Mouse (Mus musculus): ENCODE measurements around the gene Olfr988.
"Not testable (repeated sequence)": the region's sequence is repeated elsewhere in the genome, so short reads cannot be mapped to it uniquely, and the experiment has no call there.

The Olfr988 gene

DNA sequence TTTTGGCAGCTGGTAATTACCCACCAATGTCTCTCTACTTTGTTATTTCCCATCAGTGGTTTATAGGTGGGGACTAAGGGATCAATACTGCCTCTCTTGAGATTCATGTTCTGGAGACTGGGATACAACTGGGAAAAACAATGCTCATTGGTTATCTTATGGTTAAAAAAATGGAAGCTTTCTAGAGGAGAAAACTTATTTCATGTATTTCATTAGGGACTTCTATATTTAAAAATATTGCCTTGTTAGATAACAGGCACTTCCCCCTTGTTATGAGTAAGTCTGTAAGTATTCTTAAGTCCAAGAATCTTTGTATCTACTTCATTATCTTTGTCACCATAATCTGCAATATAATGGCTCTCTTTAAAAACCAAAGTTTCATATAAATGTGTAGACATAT, at the start of gene Olfr988:
Gene Olfr988, minus strand, starts transcription at position 101 of the 400 bp plus-strand sequence.
- DNase-seq (ENCODE audit: low spot score) = not testable (repeated sequence)

DNA sequence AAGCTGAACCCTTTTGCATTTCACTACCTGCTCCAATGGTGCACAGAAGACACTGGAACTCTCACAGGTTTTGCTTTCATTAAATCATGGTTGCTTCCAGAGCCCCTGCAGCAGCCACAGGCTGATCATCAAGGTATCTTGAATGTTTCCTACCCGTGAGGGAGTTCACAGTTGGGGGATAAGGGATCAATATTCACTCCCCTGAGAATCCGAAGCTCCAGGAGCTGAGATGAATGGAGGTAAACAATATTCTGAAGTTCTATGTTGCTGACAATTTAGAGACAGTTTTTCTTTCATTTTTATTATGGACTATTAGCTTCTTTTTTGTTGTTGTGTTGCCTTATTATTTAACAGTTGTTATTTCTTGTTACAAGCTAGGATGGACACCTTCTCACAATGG, 46.3 kb upstream of the Olfr988 start, which contains the start of gene Olfr992:
Gene Olfr992, minus strand, starts transcription at position 101 of the 400 bp plus-strand sequence.
- no peak for DNase-seq (ENCODE audit: low spot score)

DNA sequence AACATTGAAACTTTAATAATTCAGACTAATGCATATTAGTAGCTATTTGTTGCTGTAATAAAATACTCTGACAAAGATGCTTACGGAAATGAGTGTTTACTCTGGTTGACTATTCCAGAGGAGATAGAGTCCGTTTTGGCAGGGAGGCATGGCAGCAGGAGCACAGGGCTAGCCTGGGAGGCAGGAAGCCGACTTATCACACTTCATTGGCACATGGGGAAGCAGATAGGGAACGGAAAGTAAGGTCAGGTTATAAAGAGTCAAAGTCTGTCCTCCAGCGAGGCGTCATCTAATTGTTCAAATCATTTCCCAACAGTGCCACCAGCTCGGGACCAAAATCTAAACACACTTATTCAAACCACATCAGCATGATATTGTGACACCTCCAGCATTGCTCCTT, 23.1 kb downstream of the Olfr988 start:
- no peak for DNase-seq (ENCODE audit: low spot score)

DNA sequence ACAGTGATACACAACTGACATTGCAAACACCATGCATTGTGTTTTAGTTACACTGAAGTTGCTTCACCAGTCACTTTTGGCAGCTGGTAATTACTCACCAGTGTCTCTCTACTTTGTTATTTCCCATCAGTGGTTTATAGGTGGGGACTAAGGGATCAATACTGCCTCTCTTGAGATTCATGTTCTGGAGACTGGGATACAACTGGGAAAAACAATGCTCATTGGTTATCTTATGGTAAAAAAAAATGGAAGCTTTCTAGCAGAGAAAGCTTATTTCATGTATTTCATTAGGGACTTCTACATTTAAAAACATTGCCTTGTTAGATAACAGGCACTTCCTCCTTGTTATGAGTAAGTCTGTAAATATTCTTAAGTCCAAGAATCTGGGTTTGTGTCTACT, 23.8 kb downstream of the Olfr988 start, which contains the start of gene Olfr987:
Gene Olfr987, minus strand, starts transcription at position 101 of the 400 bp plus-strand sequence.
- DNase-seq (ENCODE audit: low spot score) = not testable (repeated sequence)

DNA sequence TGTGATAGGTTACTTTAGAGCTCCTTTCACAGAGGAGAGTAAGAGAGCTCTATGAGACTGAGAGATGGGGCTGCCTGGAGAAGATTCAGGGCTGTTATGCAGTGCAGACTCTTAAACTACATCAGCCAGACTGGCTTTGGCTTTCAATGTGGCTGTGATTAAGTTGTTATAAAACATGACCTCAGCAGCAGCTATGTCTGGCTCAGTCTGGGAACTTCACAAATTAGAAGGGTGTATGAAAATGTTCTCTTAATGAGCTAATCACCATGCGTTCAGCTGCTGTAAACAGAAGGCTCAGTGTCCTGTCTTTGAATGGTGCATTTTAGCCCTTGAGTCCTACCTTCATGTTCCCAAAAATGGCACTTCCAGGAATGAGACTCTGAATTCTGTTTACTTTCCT, 43.9 kb downstream of the Olfr988 start:
- DNase-seq (ENCODE audit: low spot score) = no peak
